Mouse (Mus musculus) small intestine, adult 2 months (tissue): ENCODE measurements at regions not wholly inside any gene's neighbourhood (a gene's known extent, or its start where the extent isn't known, plus 50 kb on each side); places are given as distances from the start of the nearest gene placed in this dataset.

Experiments used
- CTCF ChIP-seq: fragments of 200-500 bp; IDR thresholded peaks from 2 replicates; pipeline ENCODE4 v1.5.1; 2012; ENCODE audit warnings: low read depth, mild to moderate bottlenecking, control low read depth, inconsistent platforms, low read length, moderate library complexity, mixed read lengths; ENCODE audit not compliant: insufficient replicate concordance, insufficient read length; ENCODE audit errors: extremely low read depth
- POLR2A ChIP-seq: fragments of 200-500 bp; IDR thresholded peaks from 2 replicates; pipeline ENCODE4 v1.6.1; 2012; ENCODE audit warnings: low read depth, mild to moderate bottlenecking, control low read depth, inconsistent platforms, low read length, moderate library complexity

DNA sequence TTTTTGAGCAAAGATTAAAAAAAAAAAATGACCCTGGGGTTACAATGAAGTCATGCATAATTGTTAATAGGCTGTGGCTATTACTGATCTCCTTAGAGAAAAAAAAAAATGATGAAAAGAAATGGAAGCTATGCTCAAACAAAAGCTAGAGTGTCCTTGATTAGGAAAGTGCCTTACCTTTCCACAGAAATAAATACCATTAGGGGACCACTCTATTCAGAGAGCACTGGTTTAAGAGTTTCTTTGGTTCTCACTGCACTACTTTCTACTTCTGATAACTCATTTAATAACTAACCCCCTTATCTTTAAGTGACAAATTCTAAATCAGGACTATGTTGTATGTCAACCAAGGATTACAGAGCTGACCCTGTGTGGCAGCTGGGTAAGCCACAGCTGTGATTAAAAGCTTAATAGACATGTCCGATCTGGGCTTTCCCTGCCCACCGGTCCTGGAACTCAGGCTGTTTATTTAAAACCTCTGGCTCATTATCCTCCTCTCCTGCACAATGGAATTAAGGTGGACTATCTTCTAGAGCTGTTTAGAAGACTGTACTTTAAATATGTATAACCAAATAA is 225.9 kb upstream of the Lyplal1 start:
- TF ChIP-seq CTCF (no peak), POLR2A (no peak)
